Mouse (Mus musculus) midbrain, embryonic 14.5 days (tissue): ENCODE data around the gene Exosc2. TPM values are rescaled to one million over a fixed set of nuclear protein-coding genes. Genes with fewer than 3 reads are reported as not detected.

Experiments
- ATAC-seq: fragments of 200-750 bp; cut with Nextera tagmentation; 2 replicates; pipeline ENCODE4 v1.8.0; 2017; ENCODE audit warnings: moderate number of reproducible peaks, moderate library complexity; ENCODE audit not compliant: low FRiP score, low TSS enrichment
- DNase-seq: peaks from one replicate; pipeline ENCODE4 v3.0.0-alpha.2; 2015
- H3K27ac ChIP-seq: fragments of 300-500 bp; sonication (generic); replicated peaks from 2 replicates; pipeline ENCODE4 v1.5.1; 2014; ENCODE audit warnings: mild to moderate bottlenecking, low read depth, low read length, moderate library complexity
- H3K27me3 ChIP-seq: fragments of 300-500 bp; sonication (generic); 2 replicates; pipeline ENCODE4 v1.6.1; 2014; ENCODE audit warnings: low read length, control low read depth, mixed read lengths; ENCODE audit not compliant: control insufficient read depth, insufficient read depth
- H3K36me3 ChIP-seq: fragments of 300-500 bp; sonication (generic); 2 replicates; pipeline ENCODE4 v1.6.1; 2014; ENCODE audit warnings: low read length, control low read depth; ENCODE audit not compliant: control insufficient read depth, insufficient read depth
- H3K4me1 ChIP-seq: fragments of 300-500 bp; sonication (generic); 2 replicates; pipeline ENCODE4 v1.6.1; 2014; ENCODE audit warnings: mild to moderate bottlenecking, antibody characterized with exemption, low read length, control low read depth; ENCODE audit not compliant: control insufficient read depth, insufficient read depth
- H3K4me2 ChIP-seq: fragments of 300-500 bp; sonication (generic); 2 replicates; pipeline ENCODE4 v1.6.1; 2014; ENCODE audit warnings: mild to moderate bottlenecking, low read length, moderate library complexity
- H3K4me3 ChIP-seq: fragments of 300-500 bp; sonication (generic); replicated peaks from 2 replicates; pipeline ENCODE4 v1.5.1; 2014; ENCODE audit warnings: low read depth, low read length
- H3K9ac ChIP-seq: fragments of 300-500 bp; sonication (generic); replicated peaks from 2 replicates; pipeline ENCODE4 v1.6.1; 2014; ENCODE audit warnings: mild to moderate bottlenecking, low read length, moderate library complexity
- H3K9me3 ChIP-seq: fragments of 300-500 bp; sonication (generic); 2 replicates; pipeline ENCODE4 v1.6.1; 2016; ENCODE audit warnings: low read length, control low read depth, mixed read lengths; ENCODE audit not compliant: control insufficient read depth
- WGBS: fragments of 180-500 bp; shearing (Covaris S2); extraction: QIAGEN DNeasy Blood & Tissue Kit; methylation state at CpG from one replicate; pipeline ENCODE4 v1.1.7; 2014; 5-methylcytosine and 5-hydroxymethylcytosine counted together
- polyA plus RNA-seq: library from polyadenylated mRNA; unstranded; fragments of >200 nt; fragmentation: Nextera tagmentation; extraction: Ambion mirVana; gene quantifications from 2 replicates; pipeline ENCODE4 v1.2.1, GENCODE M21; 2014

The Exosc2 gene
- polyA plus RNA-seq, 1 experiment from 2014 or later = 33.9 TPM

DNA sequence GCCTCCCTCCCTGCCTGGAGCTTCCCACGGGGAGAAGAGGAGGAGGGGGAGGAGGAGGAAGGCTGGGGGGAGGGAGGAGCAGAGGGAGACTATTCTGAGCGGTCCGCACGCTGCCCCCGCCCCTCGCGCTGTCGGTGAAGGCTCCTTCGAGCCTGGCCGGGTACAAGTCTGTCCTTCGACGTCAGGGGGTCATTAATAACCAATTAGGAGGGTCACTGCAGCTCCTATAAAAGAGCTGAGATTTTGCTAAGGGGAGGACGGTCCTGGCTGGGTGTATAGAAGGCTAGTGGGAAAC lies 31.1 kb upstream of the Exosc2 start:
- no peak overlapping the region for H3K27ac ChIP-seq

GRCm38 (mm10) chr2:31639901-31640608 lies 30.5 kb upstream of the Exosc2 start, which contains the start of gene Prdm12:
Gene Prdm12, plus strand, starts transcription at chr2:31640037.
- H3K4me2 ChIP-seq = peak within 1 kb of the TSS; percentile 49
- H3K9ac ChIP-seq = peak within 1 kb of the TSS; percentile 29; the same call in 1 of the 2 replicates
- peak within 1 kb of the TSS; percentile 29 for H3K4me3 ChIP-seq
- H3K36me3 ChIP-seq = no peaks in the 10 kb centered on the region
- no peaks in the 10 kb centered on the region for H3K9me3 ChIP-seq
- DNase-seq (peak; percentile 25), ATAC-seq (no peak)
- WGBS = under 1% methylated on average over 41 of the region's 41 CpGs
- H3K27me3 ChIP-seq = peaks cover 89% of the 10 kb centered on the region
- peaks cover 40% of the 10 kb centered on the region for H3K4me1 ChIP-seq
- peak within 1 kb of the TSS; percentile 20; the same call in 1 of the 2 replicates for H3K27ac ChIP-seq

More for the DNA sequence above, 31.1 kb upstream of the Exosc2 start:
- ATAC-seq (no peak), DNase-seq (peak; percentile 56)
- H3K4me2 ChIP-seq = peak overlapping the region; percentile 49
- H3K27me3 ChIP-seq = peaks cover 89% of the 10 kb centered on the region
- no peaks in the 10 kb centered on the region for H3K9me3 ChIP-seq
- no peak overlapping the region; the same call in 1 of the 2 replicates for H3K9ac ChIP-seq
- no peaks in the 10 kb centered on the region for H3K36me3 ChIP-seq
- H3K4me1 ChIP-seq = peaks cover 40% of the 10 kb centered on the region
- peak overlapping the region; percentile 29 for H3K4me3 ChIP-seq
- 0% methylated on average over 13 of the region's 13 CpGs for WGBS

GRCm38 (mm10) chr2:31640609-31641507 lies 29.7 kb upstream of the Exosc2 start:
- H3K27ac ChIP-seq = peak overlapping the region; percentile 20; the same call in 1 of the 2 replicates
- H3K4me1 ChIP-seq = peaks cover 32% of the 10 kb centered on the region

DNA sequence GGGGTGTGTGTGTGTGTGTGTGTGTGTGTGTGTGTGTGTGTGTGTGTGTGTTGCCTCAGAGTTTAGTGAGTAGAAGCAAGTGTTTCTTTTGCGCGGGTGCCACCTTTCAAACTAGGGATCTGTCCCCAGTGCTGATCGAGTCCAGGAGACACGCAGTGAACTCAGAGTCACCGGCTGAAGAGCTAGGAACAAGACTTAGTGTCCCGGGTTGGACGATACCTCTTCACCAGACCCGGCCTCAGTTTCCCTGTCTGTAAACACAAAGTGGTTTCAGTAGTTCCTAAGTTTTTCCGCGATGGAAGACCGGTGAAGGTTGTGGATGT lies 29.0 kb upstream of the Exosc2 start:
- no peaks in the 10 kb centered on the region for H3K9me3 ChIP-seq
- peak overlapping the region; percentile 39 for H3K4me2 ChIP-seq
- no peak overlapping the region for H3K27ac ChIP-seq
- peaks cover 26% of the 10 kb centered on the region for H3K4me1 ChIP-seq
- H3K4me3 ChIP-seq = peak overlapping the region; percentile 29
- ATAC-seq (no peak), DNase-seq (no peak)
- no peak overlapping the region for H3K9ac ChIP-seq
- peaks cover 90% of the 10 kb centered on the region for H3K27me3 ChIP-seq
- no peaks in the 10 kb centered on the region for H3K36me3 ChIP-seq
- WGBS = under 1% methylated on average over 11 of the region's 11 CpGs

More at GRCm38 (mm10) chr2:31640609-31641507, 29.7 kb upstream of the Exosc2 start:
- Histone ChIP-seq H3K4me2 (peak overlapping the region; percentile 49), H3K9me3 (no peaks in the 10 kb centered on the region), H3K4me3 (peak overlapping the region; percentile 29), H3K9ac (peak overlapping the region; percentile 29; the same call in 1 of the 2 replicates), H3K27me3 (peaks cover 88% of the 10 kb centered on the region), H3K36me3 (no peaks in the 10 kb centered on the region)
- WGBS = under 1% methylated on average over 48 of the region's 48 CpGs
- ATAC-seq (peak; percentile 48; the same call in 1 of the 2 replicates), DNase-seq (peak; percentile 74)

- H3K4me1 ChIP-seq = peaks cover 21% of the 10 kb centered on the region
- no peaks in the 10 kb centered on the region for H3K9me3 ChIP-seq
- DNase-seq (peak; percentile 29), ATAC-seq (no peak)
- H3K36me3 ChIP-seq = no peaks in the 10 kb centered on the region
- no peak overlapping the region for H3K27ac ChIP-seq
- H3K27me3 ChIP-seq = peaks cover 93% of the 10 kb centered on the region
- WGBS = 2% methylated on average over 18 of the region's 18 CpGs
- peak overlapping the region; percentile 29 for H3K4me3 ChIP-seq
- peak overlapping the region; percentile 39 for H3K4me2 ChIP-seq
- no peak overlapping the region; the same call in 1 of the 2 replicates for H3K9ac ChIP-seq
Observed at GRCm38 (mm10) chr2:31641929-31642328, 28.6 kb upstream of the Exosc2 start.

DNA sequence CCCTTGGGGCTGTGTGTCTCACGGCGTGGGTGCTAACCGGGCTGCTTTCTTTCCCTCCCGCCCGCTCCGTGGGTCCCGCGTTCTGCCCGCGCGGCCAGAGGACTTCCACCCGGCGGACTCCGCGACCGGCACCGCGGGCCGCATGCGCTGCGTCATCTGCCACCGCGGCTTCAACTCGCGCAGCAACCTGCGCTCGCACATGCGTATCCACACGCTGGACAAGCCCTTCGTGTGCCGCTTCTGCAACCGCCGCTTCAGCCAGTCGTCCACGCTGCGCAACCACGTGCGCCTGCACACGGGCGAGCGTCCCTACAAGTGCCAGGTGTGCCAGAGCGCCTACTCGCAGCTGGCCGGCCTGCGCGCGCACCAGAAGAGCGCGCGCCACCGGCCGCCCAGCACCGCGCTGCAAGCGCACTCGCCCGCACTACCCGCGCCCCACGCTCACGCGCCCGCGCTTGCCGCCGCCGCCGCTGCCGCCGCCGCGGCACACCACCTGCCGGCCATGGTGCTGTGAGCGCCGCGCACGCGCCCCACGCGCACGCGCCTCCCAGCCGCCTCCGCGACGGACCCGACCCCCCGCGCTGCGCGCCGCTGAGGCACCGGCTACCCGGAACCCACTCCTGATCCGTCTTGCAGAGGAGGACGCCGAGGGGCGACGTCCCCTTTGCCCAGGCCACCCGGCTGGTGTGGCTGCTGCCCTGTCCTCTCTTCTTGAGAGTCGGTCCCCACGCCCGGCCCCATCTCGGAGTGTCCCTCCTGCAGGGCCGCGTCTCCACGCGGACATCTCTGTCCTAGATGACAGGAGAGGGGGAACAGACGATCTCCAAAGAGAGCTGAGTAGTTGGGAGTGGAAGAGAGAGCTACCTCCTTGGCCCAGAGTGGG lies 16.3 kb upstream of the Exosc2 start:
- peaks cover 92% of the 10 kb centered on the region for H3K27me3 ChIP-seq
- 2% methylated on average over 109 of the region's 109 CpGs for WGBS
- no peaks in the 10 kb centered on the region for H3K9me3 ChIP-seq
- H3K27ac ChIP-seq = peak overlapping the region; percentile 13; the same call in 1 of the 2 replicates
- H3K9ac ChIP-seq = peak overlapping the region; percentile 56
- DNase-seq = peak; percentile 86
- peak; percentile 81 for ATAC-seq
- H3K4me2 ChIP-seq = peak overlapping the region; percentile 77
- peak overlapping the region; percentile 49 for H3K4me3 ChIP-seq
- 0 out of 2 replicates have a peak, but pooled peaks cover 9% of the 10 kb centered on the region for H3K4me1 ChIP-seq
- no peaks in the 10 kb centered on the region for H3K36me3 ChIP-seq

DNA sequence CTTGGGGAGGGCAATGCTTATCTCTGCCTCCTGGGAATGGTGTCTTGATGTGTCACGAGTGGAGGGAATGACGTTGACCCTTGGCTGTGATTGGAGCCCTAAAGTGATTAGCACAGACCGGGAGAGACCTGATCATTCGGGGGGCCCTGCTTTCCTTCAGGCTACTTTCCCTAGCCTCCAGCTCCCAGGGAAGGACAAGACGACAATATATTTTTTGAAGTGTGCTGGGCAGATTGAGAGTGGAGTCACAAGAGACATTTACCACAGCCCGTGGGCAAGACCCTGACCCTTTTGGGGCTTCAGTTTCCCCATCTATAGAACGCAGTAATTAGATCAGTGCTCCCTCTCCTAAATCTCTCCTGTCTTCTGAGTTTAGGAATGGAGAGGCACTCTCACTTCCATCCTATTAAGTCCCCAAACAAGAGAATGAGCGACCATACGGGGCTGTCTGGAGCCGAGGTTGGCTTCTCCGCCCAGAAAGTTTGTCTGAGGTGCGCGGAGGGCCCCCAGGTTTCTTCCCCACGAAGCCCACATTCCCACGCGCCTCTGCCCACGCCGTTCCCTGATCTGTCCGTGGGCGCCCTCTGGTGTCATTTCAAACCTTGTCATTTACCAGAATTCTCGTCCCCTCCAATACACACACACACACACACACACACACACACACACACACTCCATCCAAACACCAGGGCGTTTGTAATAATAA lies 15.5 kb upstream of the Exosc2 start:
- peak overlapping the region; percentile 77 for H3K4me2 ChIP-seq
- 8% methylated on average over 22 of the region's 22 CpGs for WGBS
- peak overlapping the region; percentile 49 for H3K4me3 ChIP-seq
- H3K36me3 ChIP-seq = no peaks in the 10 kb centered on the region
- H3K27ac ChIP-seq = no peak overlapping the region
- 0 out of 2 replicates have a peak, but pooled peaks cover 9% of the 10 kb centered on the region for H3K4me1 ChIP-seq
- DNase-seq = peak; percentile 80
- ATAC-seq = no peak
- H3K9me3 ChIP-seq = no peaks in the 10 kb centered on the region
- peak overlapping the region; percentile 56; the same call in 1 of the 2 replicates for H3K9ac ChIP-seq
- H3K27me3 ChIP-seq = peaks cover 88% of the 10 kb centered on the region
